Mouse (Mus musculus) CH12.LX (cell line): ENCODE results near the gene Gm28269. TPM values are rescaled to one million over a fixed set of nuclear protein-coding genes. Genes with fewer than 3 reads are reported as not detected.
A peak's percentile ranks its signal among the peaks of the same experiment; 100 is the strongest.

Source experiments
- DNase-seq: peaks from one replicate; pipeline ENCODE4 v3.0.0-alpha.2; 2013; ENCODE audit errors: extremely low read depth
- H3K27ac ChIP-seq: 2 replicates; pipeline ENCODE4 v1.5.1; 2012; ENCODE audit warnings: low read depth, mild to moderate bottlenecking, control low read depth, moderate library complexity; ENCODE audit not compliant: insufficient read depth
- H3K27me3 ChIP-seq: replicated peaks from 2 replicates; pipeline ENCODE3; 2012; ENCODE audit warnings: inconsistent platforms
- H3K36me3 ChIP-seq, 2 experiments: replicated peaks in 1 of 2; 2 replicates each; pipeline versions ENCODE3 to v1.6.1; 2012; ENCODE audit warnings: inconsistent platforms in 1 of 2, low read length in 1 of 2, mild to moderate bottlenecking in 1 of 2, mixed read lengths in 1 of 2, moderate library complexity in 1 of 2; ENCODE audit not compliant: control insufficient read depth in 1 of 2, insufficient read depth in 1 of 2
- H3K4me1 ChIP-seq, 2 experiments: 2 replicates each; pipeline ENCODE4 v1.6.1; 2012; ENCODE audit warnings: inconsistent platforms in 1 of 2, moderate library complexity in 1 of 2; ENCODE audit not compliant: insufficient read depth in 2 of 2, control insufficient read depth in 1 of 2
- H3K4me2 ChIP-seq: 2 replicates; pipeline ENCODE4 v1.6.1; 2012; ENCODE audit warnings: low read depth, mild to moderate bottlenecking, control low read depth; ENCODE audit not compliant: poor library complexity, insufficient read depth, severe bottlenecking
- H3K4me3 ChIP-seq, 3 experiments: fragments of 150-350 bp in 1 of 3; sonication (generic) in 1 of 3; replicated peaks in 1 of 3; 2 replicates each; pipeline versions ENCODE3 to v1.5.1; 2011 to 2012; ENCODE audit warnings: low read depth in 2 of 3, low read length in 2 of 3, mild to moderate bottlenecking in 2 of 3, moderate library complexity in 2 of 3, control low read depth in 1 of 3, improper control_type of control experiment in 1 of 3, inconsistent platforms in 1 of 3, mixed read lengths in 1 of 3; ENCODE audit not compliant: poor library complexity in 1 of 3
- H3K79me2 ChIP-seq: replicated peaks from 2 replicates; pipeline ENCODE4 v1.6.1; 2012; ENCODE audit warnings: mild to moderate bottlenecking, moderate library complexity; ENCODE audit not compliant: control insufficient read depth, poor library complexity, insufficient read depth, severe bottlenecking; ENCODE audit errors: extremely low read depth
- H3K9ac ChIP-seq: 2 replicates; pipeline ENCODE4 v1.6.1; 2012; ENCODE audit warnings: low read depth, mild to moderate bottlenecking, control low read depth, moderate library complexity; ENCODE audit not compliant: insufficient read depth
- H3K9me3 ChIP-seq: replicated peaks from 2 replicates; pipeline ENCODE3; 2012; ENCODE audit warnings: low read length, inconsistent platforms, mixed read lengths
- BHLHE40 ChIP-seq: IDR thresholded peaks from 2 replicates; pipeline ENCODE4 v1.6.1; 2011; ENCODE audit warnings: mild to moderate bottlenecking, low read depth, low read length, improper control_type of control experiment
- CHD1 ChIP-seq: IDR thresholded peaks from 2 replicates; pipeline ENCODE4 v1.6.1; 2012; ENCODE audit warnings: low read depth, low read length, improper control_type of control experiment, inconsistent platforms
- CTCF ChIP-seq, 2 experiments: IDR thresholded peaks in 1 of 2; conservative IDR thresholded peaks in 1 of 2; 2 replicates each; pipeline ENCODE4 v1.5.1; 2011 to 2012; ENCODE audit warnings: low read depth in 2 of 2, low read length in 2 of 2, improper control_type of control experiment in 1 of 2, inconsistent platforms in 1 of 2, mild to moderate bottlenecking in 1 of 2, moderate library complexity in 1 of 2
- E2F4 ChIP-seq: IDR thresholded peaks from 2 replicates; pipeline ENCODE4 v1.6.1; 2011; ENCODE audit warnings: low read depth, low read length, improper control_type of control experiment; ENCODE audit not compliant: insufficient replicate concordance
- ELF1 ChIP-seq: IDR thresholded peaks from 2 replicates; pipeline ENCODE4 v1.6.1; 2014; ENCODE audit warnings: low read depth, mild to moderate bottlenecking, inconsistent platforms, low read length, improper control_type of control experiment
- ETS1 ChIP-seq: conservative IDR thresholded peaks from 2 replicates; pipeline ENCODE4 v1.6.1; 2012; ENCODE audit warnings: low read depth, mild to moderate bottlenecking, inconsistent platforms, low read length, improper control_type of control experiment, moderate library complexity
- IRF4 ChIP-seq: IDR thresholded peaks from 2 replicates; pipeline ENCODE4 v1.6.1; 2014; ENCODE audit warnings: low read depth, mild to moderate bottlenecking, inconsistent platforms, low read length, improper control_type of control experiment
- JUND ChIP-seq: conservative IDR thresholded peaks from 2 replicates; pipeline ENCODE4 v1.6.1; 2011; ENCODE audit warnings: low read depth, low read length, improper control_type of control experiment
- MAFK ChIP-seq: IDR thresholded peaks from 2 replicates; pipeline ENCODE4 v1.6.1; 2011; ENCODE audit warnings: low read length, improper control_type of control experiment; ENCODE audit not compliant: insufficient replicate concordance
- MAX ChIP-seq: IDR thresholded peaks from 2 replicates; pipeline ENCODE4 v1.6.1; 2011; ENCODE audit warnings: low read length, improper control_type of control experiment
- MXI1 ChIP-seq: IDR thresholded peaks from 2 replicates; pipeline ENCODE4 v1.6.1; 2011; ENCODE audit warnings: mild to moderate bottlenecking, low read depth, low read length, improper control_type of control experiment
- MYC ChIP-seq: IDR thresholded peaks from 2 replicates; pipeline ENCODE4 v1.6.1; 2011; ENCODE audit warnings: low read depth, mild to moderate bottlenecking, improper control_type of control experiment, low read length
- NELFE ChIP-seq: IDR thresholded peaks from 2 replicates; pipeline ENCODE4 v1.6.1; 2011; ENCODE audit warnings: low read depth, low read length, improper control_type of control experiment
- POLR2A ChIP-seq: IDR thresholded peaks from 2 replicates; pipeline ENCODE4 v1.6.1; 2011; ENCODE audit warnings: low read depth, mild to moderate bottlenecking, improper control_type of control experiment, low read length
- RAD21 ChIP-seq: IDR thresholded peaks from 2 replicates; pipeline ENCODE4 v1.6.1; 2011; ENCODE audit warnings: low read depth, mild to moderate bottlenecking, low read length, improper control_type of control experiment, moderate library complexity
- RCOR1 ChIP-seq: conservative IDR thresholded peaks from 2 replicates; pipeline ENCODE4 v1.6.1; 2012; ENCODE audit warnings: low read depth, mild to moderate bottlenecking, inconsistent platforms, low read length, improper control_type of control experiment
- SIN3A ChIP-seq: IDR thresholded peaks from 2 replicates; pipeline ENCODE4 v1.6.1; 2012; ENCODE audit warnings: low read length, improper control_type of control experiment, inconsistent platforms
- SMC3 ChIP-seq: IDR thresholded peaks from 2 replicates; pipeline ENCODE4 v1.6.1; 2011; ENCODE audit warnings: low read depth, low read length, improper control_type of control experiment
- TBP ChIP-seq: conservative IDR thresholded peaks from 2 replicates; pipeline ENCODE4 v1.6.1; 2011; ENCODE audit warnings: low read depth, low read length, improper control_type of control experiment
- UBTF ChIP-seq: IDR thresholded peaks from 2 replicates; pipeline ENCODE4 v1.6.1; 2012; ENCODE audit warnings: low read depth, mild to moderate bottlenecking, inconsistent platforms, low read length, improper control_type of control experiment, moderate library complexity
- USF2 ChIP-seq: conservative IDR thresholded peaks from 2 replicates; pipeline ENCODE4 v1.6.1; 2011; ENCODE audit warnings: low read depth, low read length, improper control_type of control experiment
- ZMIZ1 ChIP-seq: IDR thresholded peaks from 2 replicates; pipeline ENCODE4 v1.6.1; 2012; ENCODE audit warnings: low read depth, mild to moderate bottlenecking, inconsistent platforms, low read length, improper control_type of control experiment
- ZNF384 ChIP-seq: IDR thresholded peaks from 2 replicates; pipeline ENCODE4 v1.6.1; 2012; ENCODE audit warnings: low read depth, low read length, improper control_type of control experiment, inconsistent platforms
- dilution Hi-C: fragments of 300-500 bp; cut with MboI; formaldehyde crosslinking; loops from 2 replicates; pipeline ENCODE4 v1.14.3; 2020; ENCODE audit warnings: low sequenced_read_pairs; ENCODE audit not compliant: extremely low pct_unique_long_range_greater_than_20kb, extremely low pct_ligation_motif_present
- in situ Hi-C: fragments of 300-500 bp; cut with MboI; formaldehyde crosslinking; loops from 3 replicates; pipeline ENCODE4 v1.14.3; 2019; ENCODE audit warnings: low sequenced_read_pairs, low pct_ligation_motif_present, low pct_unique_long_range_greater_than_20kb, mixed read lengths
- polyA plus RNA-seq: library from polyadenylated mRNA; unstranded; fragments of >175 nt; gene quantifications from 2 replicates; pipeline ENCODE4 v1.2.1, GENCODE M21; 2012; ENCODE audit warnings: low read depth; ENCODE audit not compliant: insufficient read length
- total RNA-seq, 2 experiments: library from RNA; depleted of rRNA; stranded (reverse); fragments of 300-350 nt in 1 of 2; fragments of >200 nt in 1 of 2; gene quantifications; 2 replicates each; pipeline ENCODE4 v1.2.3; 2012 to 2014

The Gm28269 gene
- total and polyA plus RNA-seq, 3 experiments, result not detected

DNA sequence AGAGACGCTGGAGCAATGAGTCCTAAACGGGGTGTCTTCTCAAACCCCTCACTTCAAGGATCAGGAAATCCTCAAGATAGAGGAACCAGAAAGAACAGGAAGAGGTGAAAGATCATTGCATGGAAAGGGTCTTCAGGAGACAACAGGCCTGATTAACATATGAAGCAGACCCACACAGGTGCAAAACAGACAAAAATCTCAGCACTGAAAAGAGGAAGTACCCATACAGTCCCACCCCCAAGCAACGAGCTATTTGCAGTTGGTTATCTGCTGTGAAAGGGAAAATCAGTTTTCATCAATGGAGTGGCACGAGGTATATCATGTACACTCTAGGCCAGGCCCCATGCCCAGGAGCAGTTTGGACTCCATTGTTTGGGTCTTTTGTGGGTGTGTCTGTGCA, 43.3 kb downstream of the Gm28269 start:
- Histone ChIP-seq H3K4me2 (no peak overlapping the region), H3K4me1 (no peaks in the 10 kb centered on the region), H3K9ac (no peak overlapping the region), H3K4me3 (no peak overlapping the region), H3K27me3 (no peaks in the 10 kb centered on the region), H3K36me3 (no peaks in the 10 kb centered on the region), H3K27ac (no peak overlapping the region), H3K9me3 (no peaks in the 10 kb centered on the region), H3K79me2 (no peaks in the 10 kb centered on the region)
- in situ Hi-C loops (no loop called here), dilution Hi-C loops (no loop called here)
- no peak for DNase-seq
- TF ChIP-seq ZNF384 (no peak), RAD21 (no peak), RCOR1 (no peak), MXI1 (no peak), NELFE (no peak), ETS1 (no peak), E2F4 (no peak), IRF4 (no peak), JUND (no peak), MAX (no peak), USF2 (no peak), ELF1 (no peak), SIN3A (no peak), TBP (no peak), POLR2A (no peak)

GRCm38 (mm10) chrX:21695687-21696086, 49.2 kb downstream of the Gm28269 start:
- dilution Hi-C loops, result no loop called here
- in situ Hi-C loops, result no loop called here

DNA sequence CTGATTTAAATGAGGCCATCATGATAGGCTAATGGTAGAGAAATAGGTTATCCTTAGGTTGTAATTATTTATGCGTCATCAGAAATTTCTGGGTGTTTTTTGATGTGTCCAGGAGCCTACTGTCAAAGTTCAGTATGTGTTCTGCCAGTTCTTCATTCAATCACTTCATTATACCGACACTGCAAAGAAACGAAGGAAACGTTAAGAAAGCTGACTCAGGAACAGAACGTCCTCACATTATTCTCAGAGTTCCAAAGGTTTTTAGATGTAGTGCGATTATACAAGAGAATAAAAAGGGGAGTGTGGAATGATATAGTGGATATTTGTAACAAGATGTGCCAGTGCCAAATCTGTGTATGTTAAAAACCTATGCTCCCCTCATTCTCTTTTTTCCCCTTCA, 49.7 kb downstream of the Gm28269 start:
- in situ Hi-C loops, result no loop called here

More at GRCm38 (mm10) chrX:21695687-21696086, 49.2 kb downstream of the Gm28269 start:
- DNase-seq, result no peak
- Histone ChIP-seq H3K9ac (no peak overlapping the region), H3K79me2 (no peaks in the 10 kb centered on the region), H3K36me3 (no peaks in the 10 kb centered on the region), H3K4me1 (no peaks in the 10 kb centered on the region), H3K27ac (no peak overlapping the region), H3K9me3 (no peaks in the 10 kb centered on the region), H3K27me3 (no peaks in the 10 kb centered on the region), H3K4me2 (peak overlapping the region; percentile 36; the same call in 1 of the 2 replicates), H3K4me3 (no peak overlapping the region)
- TF ChIP-seq CHD1, result no peak
- TF ChIP-seq IRF4, result peak; percentile 51; the same call in 1 of the 2 replicates
- TF ChIP-seq BHLHE40, result 0 out of 2 replicates have a peak, but pooled peaks have one; percentile 13
- TF ChIP-seq ELF1, result peak; percentile 51; the same call in 1 of the 2 replicates

More for the DNA sequence above, 49.7 kb downstream of the Gm28269 start:
- H3K27me3 ChIP-seq, result no peaks in the 10 kb centered on the region
- no peak overlapping the region for H3K9ac ChIP-seq
- peak overlapping the region; percentile 36; the same call in 1 of the 2 replicates for H3K4me2 ChIP-seq
- H3K4me1 ChIP-seq, result no peaks in the 10 kb centered on the region
- H3K27ac ChIP-seq, result no peak overlapping the region
- no peak overlapping the region for H3K4me3 ChIP-seq
- dilution Hi-C loops, result no loop called here
- no peaks in the 10 kb centered on the region for H3K9me3 ChIP-seq
- H3K79me2 ChIP-seq, result no peaks in the 10 kb centered on the region
- H3K36me3 ChIP-seq, result no peaks in the 10 kb centered on the region
- TF ChIP-seq CTCF (conservative IDR thresholded peaks at IDR 0.05 in 1 of 2, IDR thresholded peaks at IDR 0.05 in 1 of 2; ENCODE audit: low read depth in 2 of 2, low read length in 2 of 2) (no peak), BHLHE40 (no peak), MYC (no peak), UBTF (no peak), SMC3 (no peak), JUND (no peak), ZMIZ1 (no peak), MAFK (no peak)
- no peak for DNase-seq
